Mouse (Mus musculus) forebrain, embryonic 12.5 days (tissue): ENCODE data around the gene Prdm16. TPM values are rescaled to one million over a fixed set of nuclear protein-coding genes. Genes with fewer than 3 reads are reported as not detected.

Source experiments
- ATAC-seq: fragments of 200-750 bp; cut with Nextera tagmentation; 2 replicates; pipeline ENCODE4 v1.8.0; 2017; ENCODE audit warnings: moderate TSS enrichment; ENCODE audit not compliant: low FRiP score
- H3K27ac ChIP-seq: fragments of 300-500 bp; sonication (generic); 2 replicates; pipeline ENCODE4 v1.5.1; 2016; ENCODE audit warnings: mild to moderate bottlenecking
- H3K27me3 ChIP-seq: fragments of 300-500 bp; sonication (generic); 2 replicates; pipeline ENCODE4 v1.6.1; 2016; ENCODE audit warnings: mild to moderate bottlenecking
- H3K36me3 ChIP-seq: fragments of 300-500 bp; sonication (generic); replicated peaks from 2 replicates; pipeline ENCODE4 v1.6.1; 2016; ENCODE audit warnings: mild to moderate bottlenecking
- H3K4me1 ChIP-seq: fragments of 300-500 bp; sonication (generic); 2 replicates; pipeline ENCODE4 v1.6.1; 2016
- H3K4me2 ChIP-seq: fragments of 300-500 bp; sonication (generic); 2 replicates; pipeline ENCODE4 v1.6.1; 2016; ENCODE audit warnings: mild to moderate bottlenecking, moderate library complexity
- H3K4me3 ChIP-seq: fragments of 300-500 bp; sonication (generic); replicated peaks from 2 replicates; pipeline ENCODE4 v1.5.1; 2016; ENCODE audit warnings: mild to moderate bottlenecking
- H3K9ac ChIP-seq: fragments of 300-500 bp; sonication (generic); 2 replicates; pipeline ENCODE4 v1.6.1; 2016; ENCODE audit warnings: mild to moderate bottlenecking
- H3K9me3 ChIP-seq: fragments of 300-500 bp; sonication (generic); 2 replicates; pipeline ENCODE4 v1.6.1; 2016
- whole genome bisulfite sequencing: fragments of 180-500 bp; shearing (Covaris S2); methylation state at CpG from one replicate; pipeline ENCODE4 v1.1.7; 2016; 5-methylcytosine and 5-hydroxymethylcytosine counted together
- polyA plus RNA-seq: library from polyadenylated mRNA; unstranded; fragments of >200 nt; fragmentation: Nextera tagmentation; extraction: Ambion mirVana; gene quantifications from 2 replicates; pipeline ENCODE4 v1.2.1, GENCODE M21; 2016

Prdm16 gene
- polyA plus RNA-seq, 1 experiment from 2014 or later = 40.5 TPM

DNA sequence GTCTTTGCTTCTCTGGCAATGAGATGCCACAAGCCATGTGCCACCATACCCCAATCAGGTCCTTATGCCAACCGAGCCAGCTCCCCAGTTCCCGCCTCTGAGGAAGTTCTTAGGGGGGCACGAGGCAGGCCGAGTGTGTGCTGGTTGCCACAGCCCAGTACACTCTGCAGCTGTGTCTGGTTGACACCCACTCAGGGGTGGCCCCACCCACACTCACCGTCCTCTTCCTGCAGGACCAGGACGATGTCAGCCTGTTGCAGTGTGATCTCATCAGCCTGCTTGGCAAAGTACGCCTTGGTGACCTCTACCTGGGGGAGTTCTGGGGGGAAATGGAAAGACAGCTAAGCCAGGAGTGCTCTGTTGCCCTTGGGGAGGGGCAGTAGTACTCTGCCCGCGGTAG is 357.2 kb downstream of the Prdm16 start:
- Histone ChIP-seq H3K4me2 (no peak overlapping the region), H3K9ac (no peak overlapping the region), H3K4me1 (no peaks in the 10 kb centered on the region), H3K9me3 (no peaks in the 10 kb centered on the region), H3K27ac (no peak overlapping the region), H3K27me3 (no peaks in the 10 kb centered on the region), H3K4me3 (no peak overlapping the region), H3K36me3 (0 out of 2 replicates have a peak, but pooled peaks cover under 1% of the 10 kb centered on the region)
- ATAC-seq = no peak
- WGBS = 91% methylated on average over 9 of the region's 9 CpGs

DNA sequence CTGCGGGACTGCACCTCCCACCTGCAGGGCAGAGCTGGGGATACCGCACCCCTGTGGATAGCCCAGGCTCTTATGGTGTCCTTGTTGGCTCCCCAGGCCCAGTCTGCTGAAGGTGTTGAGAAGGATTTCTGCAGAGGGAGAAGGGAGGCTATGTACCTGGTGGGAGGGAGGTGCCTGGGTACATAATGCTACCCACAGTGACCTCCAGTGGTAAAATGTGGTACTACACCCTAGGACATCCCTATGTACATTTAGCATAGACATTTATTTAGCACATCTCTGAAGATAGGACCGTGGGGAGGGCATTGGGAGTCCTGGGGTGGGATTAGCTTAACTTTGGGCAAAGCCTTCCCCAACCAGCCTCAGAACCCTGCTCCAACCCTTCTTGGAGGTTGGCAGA is 363.7 kb downstream of the Prdm16 start:
- H3K36me3 ChIP-seq = peaks cover 4% of the 10 kb centered on the region; the same call in 1 of the 2 replicates
- no peak overlapping the region for H3K27ac ChIP-seq
- H3K4me1 ChIP-seq = no peaks in the 10 kb centered on the region
- no peak for ATAC-seq
- no peaks in the 10 kb centered on the region for H3K9me3 ChIP-seq
- H3K4me2 ChIP-seq = no peak overlapping the region
- WGBS = 52% methylated on average over 3 of the region's 3 CpGs
- no peak overlapping the region for H3K4me3 ChIP-seq
- no peaks in the 10 kb centered on the region for H3K27me3 ChIP-seq
- no peak overlapping the region for H3K9ac ChIP-seq

DNA sequence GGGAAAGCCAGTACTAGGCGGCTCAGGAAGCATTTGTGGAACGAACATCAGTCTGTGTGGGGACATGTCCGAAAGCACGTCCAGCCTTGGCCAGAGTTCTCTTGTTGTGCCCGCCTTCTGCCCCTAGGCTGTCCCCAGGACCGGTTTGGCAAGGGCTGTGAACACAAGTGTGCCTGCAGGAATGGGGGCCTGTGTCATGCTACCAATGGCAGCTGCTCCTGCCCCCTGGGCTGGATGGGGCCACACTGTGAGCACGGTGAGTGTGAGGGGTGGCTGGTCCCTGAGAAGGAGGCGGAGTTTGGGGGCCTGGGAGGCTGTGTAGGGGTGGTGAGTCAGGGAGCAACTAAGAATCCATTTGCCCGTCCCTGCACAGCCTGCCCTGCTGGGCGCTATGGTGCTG is 367.2 kb downstream of the Prdm16 start:
- no peak overlapping the region for H3K4me3 ChIP-seq
- WGBS = 56% methylated on average over 10 of the region's 10 CpGs
- H3K27ac ChIP-seq = no peak overlapping the region
- no peak overlapping the region for H3K9ac ChIP-seq
- H3K36me3 ChIP-seq = peaks cover 4% of the 10 kb centered on the region; the same call in 1 of the 2 replicates
- H3K4me1 ChIP-seq = no peaks in the 10 kb centered on the region
- ATAC-seq = no peak
- no peaks in the 10 kb centered on the region for H3K27me3 ChIP-seq
- H3K4me2 ChIP-seq = no peak overlapping the region
- H3K9me3 ChIP-seq = no peaks in the 10 kb centered on the region

DNA sequence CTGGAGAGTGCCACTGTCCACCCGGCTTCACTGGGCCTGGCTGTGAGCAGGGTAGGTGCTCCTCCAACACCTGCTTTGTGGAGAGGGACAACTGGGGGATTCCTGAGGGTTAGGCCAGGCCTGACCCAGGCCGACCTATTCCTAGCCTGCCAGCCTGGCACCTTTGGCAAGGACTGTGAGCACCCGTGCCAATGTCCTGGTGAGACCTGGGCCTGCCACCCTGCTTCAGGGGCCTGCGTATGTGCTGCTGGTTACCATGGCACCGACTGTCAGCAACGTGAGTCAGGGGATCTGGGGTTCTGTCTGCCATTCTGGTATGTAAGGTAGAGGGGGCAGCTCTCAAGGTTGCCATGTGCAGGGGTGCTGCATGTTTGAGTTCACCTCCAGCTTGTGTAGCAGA is 369.2 kb downstream of the Prdm16 start:
- Histone ChIP-seq H3K4me2 (no peak overlapping the region), H3K27me3 (no peaks in the 10 kb centered on the region), H3K9me3 (peaks cover 6% of the 10 kb centered on the region; the same call in 1 of the 2 replicates), H3K4me1 (no peaks in the 10 kb centered on the region), H3K27ac (no peak overlapping the region), H3K36me3 (peaks cover 14% of the 10 kb centered on the region), H3K9ac (no peak overlapping the region), H3K4me3 (no peak overlapping the region)
- ATAC-seq = no peak
- 87% methylated on average over 6 of the region's 6 CpGs for WGBS

Other genes with a start within 250 kb of the Prdm16 start
- gene Actrt2, start 31.0 kb upstream of the Prdm16 start, polyA plus RNA-seq = not detected in 2 replicates
- gene Ttc34, start 200.6 kb upstream of the Prdm16 start, polyA plus RNA-seq = 0.26 and 0.38 TPM in 2 replicates
- 0.08 and 0.19 TPM in 2 replicates for gene Mmel1, start 232.7 kb upstream of the Prdm16 start, polyA plus RNA-seq